Mouse (Mus musculus) layer of hippocampus, adult 18-20 months (tissue): ENCODE data around the gene Ppp1r12b. TPM values are rescaled to one million over a fixed set of nuclear protein-coding genes. Genes with fewer than 3 reads are reported as not detected.

ENCODE experiments used
- DNase-seq, 2 experiments: peaks; one replicate each; pipeline ENCODE4 v3.0.0; 2022; ENCODE audit warnings: low spot score in 2 of 2
- long read RNA-seq: library from polyadenylated mRNA; stranded (forward); transcript quantifications from one replicate; pipeline ENCODE4 v2.0.0, GENCODE M21; 2021
- total RNA-seq, 2 experiments: library from RNA; stranded (reverse); gene quantifications; 2 replicates each; pipeline ENCODE4 v1.2.3; 2021

Gene Ppp1r12b
- 10 to 100 TPM; 70.0 to 73.0 TPM for total RNA-seq
- long read RNA-seq, partial matches to known transcripts, result 0 of 9 reads
- long read RNA-seq, other reads (novel, unspliced or antisense), result 9 of 9 reads

- peak; percentile 97 to 98 for DNase-seq
Observed at GRCm38 (mm10) chr1:134955637-134956176, at the start of gene Ppp1r12b. Gene Ppp1r12b, minus strand, starts transcription at chr1:134955942.

DNA sequence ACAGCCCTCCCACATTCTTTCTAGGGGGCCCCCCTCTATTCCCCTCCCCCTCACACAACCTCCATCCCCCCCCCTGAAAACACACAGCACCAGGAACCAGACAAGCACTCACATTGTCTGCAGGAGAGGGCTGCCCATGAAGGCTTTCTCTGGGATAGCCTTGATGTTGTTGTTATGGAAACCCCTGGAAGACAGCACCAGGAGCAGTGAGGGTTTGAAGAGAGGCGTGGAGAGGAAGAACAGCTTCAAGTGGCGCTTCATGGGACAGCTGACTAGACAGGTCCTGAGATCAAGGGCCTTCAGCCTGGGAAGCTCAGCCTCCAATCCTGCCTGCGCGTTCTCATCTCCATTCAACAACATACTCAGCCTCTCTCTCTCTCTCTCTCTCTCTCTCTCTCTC lies 47.6 kb upstream of the Ppp1r12b start:
- no peak for DNase-seq

DNA sequence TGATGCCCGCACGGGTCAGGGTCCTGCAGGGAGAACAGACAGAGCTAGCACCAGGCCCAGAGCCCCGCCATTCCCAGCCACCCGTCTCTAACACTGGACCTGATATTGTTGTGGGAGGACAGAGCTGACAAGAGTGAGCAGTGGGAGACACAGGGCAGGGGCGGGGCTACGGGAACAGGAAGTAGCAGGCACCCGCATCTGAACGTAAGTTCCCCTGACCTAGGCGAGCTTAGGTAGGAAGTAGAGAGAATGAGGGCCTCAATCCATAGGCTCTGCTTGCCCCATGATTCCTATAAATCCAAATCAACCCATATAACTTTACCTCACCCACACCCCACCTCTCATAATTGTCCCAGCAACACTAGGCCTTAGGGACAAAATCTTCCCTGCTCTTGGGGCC lies 44.8 kb upstream of the Ppp1r12b start:
- DNase-seq, result no peak

GRCm38 (mm10) chr1:134998231-134998630 lies 42.5 kb upstream of the Ppp1r12b start:
- DNase-seq, result no peak

GRCm38 (mm10) chr1:134997568-134997967 lies 41.8 kb upstream of the Ppp1r12b start:
- no peak for DNase-seq

- no peak for DNase-seq
Observed at GRCm38 (mm10) chr1:134996471-134996870, 40.7 kb upstream of the Ppp1r12b start.

DNA sequence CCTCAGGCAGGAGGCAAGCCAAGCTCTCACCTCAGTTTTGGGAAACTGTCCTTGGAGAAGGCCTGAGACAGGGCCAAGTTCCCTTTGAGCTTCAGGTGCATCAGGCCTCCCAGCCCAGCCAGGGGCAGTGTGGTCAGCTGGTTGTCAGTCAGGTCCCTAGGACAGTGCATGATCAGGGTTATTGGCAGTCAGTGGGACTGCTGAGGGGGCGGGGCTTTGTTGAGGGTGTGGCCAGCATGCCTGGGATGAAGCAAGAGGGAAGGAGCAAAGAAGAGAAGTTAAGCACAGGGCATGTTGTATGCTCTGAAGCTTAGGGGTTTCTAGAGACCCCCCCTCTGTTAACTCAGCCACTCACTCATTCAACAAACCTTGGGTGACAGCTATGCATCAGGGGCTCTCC lies 40.2 kb upstream of the Ppp1r12b start:
- DNase-seq, result no peak

DNA sequence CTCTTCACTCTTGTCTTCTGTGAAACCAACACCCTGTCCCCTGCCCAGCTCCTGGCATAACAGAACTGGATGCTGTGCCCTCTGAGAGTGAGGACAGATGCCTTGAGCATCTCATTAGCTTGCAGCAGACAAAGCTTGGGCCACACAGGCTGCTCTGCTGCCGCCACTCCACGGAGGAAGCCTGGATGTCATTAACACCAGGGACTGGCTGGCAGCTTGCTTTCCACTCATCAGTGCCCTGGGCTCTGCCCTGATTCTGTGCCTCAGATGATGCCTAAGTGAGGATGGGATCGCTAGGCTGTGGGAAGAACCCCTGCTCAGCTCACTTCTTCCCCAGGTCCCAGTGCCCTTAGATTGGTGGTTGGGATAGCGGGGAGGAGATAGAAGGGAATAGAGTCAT lies 39.7 kb upstream of the Ppp1r12b start:
- no peak for DNase-seq

GRCm38 (mm10) chr1:134994739-134995138 lies 39.0 kb upstream of the Ppp1r12b start:
- no peak for DNase-seq

GRCm38 (mm10) chr1:134992046-134992645 lies 36.4 kb upstream of the Ppp1r12b start:
- DNase-seq, result no peak

GRCm38 (mm10) chr1:134989372-134989771 lies 33.6 kb upstream of the Ppp1r12b start:
- peak; percentile 72 to 91 for DNase-seq

GRCm38 (mm10) chr1:134987962-134988341 lies 32.2 kb upstream of the Ppp1r12b start:
- no peak for DNase-seq

DNA sequence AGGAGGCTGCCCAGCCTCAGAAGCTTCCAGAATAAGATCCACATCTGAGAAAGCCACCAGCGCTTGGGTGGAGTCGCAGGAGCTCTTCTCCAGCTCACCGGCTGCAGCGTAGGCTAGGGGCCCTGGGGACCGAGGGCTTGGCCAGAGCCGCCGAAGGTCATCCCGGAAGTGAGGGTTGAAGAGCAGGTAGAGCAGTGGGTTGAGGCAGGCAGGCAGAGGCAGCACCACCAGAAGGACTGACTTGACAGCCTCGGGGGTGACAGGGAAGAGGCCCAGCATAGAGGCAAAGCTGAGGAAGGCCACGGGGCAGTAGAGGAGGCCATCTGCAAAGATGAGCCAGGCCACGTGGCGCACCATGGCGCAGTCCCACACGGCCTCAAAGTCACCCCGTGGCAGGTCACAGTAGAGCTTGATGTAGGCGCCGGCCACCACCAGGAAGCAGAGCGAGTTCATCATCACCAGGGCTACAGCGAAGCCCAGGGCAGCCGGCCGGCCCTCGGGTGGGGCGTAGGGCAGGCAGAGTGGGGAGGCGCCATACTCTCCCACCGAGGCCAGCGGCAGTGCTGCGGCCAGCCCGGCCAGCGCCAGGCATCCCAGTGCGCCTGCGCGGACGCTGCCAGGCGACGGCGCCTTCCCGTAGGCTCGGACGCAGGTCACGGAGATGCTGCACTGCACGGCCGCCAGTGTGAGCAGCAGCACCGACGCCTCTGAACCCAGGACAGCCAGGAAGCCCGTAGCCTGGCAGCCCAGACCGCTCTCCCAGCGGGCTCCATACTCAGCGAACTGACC lies 31.6 kb upstream of the Ppp1r12b start:
- DNase-seq, result peak in 1 of 2 experiments; percentile 43

DNA sequence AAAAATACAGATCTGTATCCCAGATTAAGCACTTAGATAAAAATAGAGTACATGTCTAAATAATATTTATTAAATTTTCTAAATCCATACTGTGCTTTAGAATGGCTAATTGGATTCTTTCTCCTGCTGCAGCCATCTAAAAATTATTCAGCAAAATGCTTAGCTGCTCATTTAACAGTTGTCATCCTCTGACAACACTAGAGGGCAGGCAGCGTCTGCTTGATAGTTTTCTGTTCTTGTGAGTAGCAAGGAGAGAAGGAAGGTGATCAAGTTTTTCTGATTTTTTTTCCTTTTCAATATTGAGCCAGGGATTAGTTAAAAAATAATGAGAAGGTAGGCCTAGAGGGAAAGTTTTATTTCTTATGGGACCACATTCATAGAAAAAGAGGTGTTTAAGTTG lies 17.2 kb upstream of the Ppp1r12b start:
- peak in 1 of 2 experiments; percentile 58 for DNase-seq

DNA sequence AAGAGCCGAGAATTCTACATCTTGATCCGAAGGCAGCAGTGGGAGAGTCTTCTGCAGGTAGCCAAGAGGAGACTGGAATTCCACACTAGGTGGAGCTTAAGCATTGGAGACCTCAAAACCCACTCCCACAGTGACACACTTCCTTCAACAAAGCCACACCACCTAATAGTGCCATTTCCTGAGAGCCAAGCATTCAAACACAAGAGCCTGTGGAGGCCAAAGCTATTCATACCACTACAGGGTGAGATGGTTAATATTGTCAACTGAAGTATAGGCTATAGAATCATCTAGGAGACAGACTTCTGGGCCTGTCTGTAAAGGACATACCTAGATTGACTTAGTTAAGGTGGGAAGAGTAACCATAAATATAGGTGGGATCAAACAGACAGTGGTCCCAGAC lies 9.7 kb upstream of the Ppp1r12b start:
- no peak for DNase-seq

DNA sequence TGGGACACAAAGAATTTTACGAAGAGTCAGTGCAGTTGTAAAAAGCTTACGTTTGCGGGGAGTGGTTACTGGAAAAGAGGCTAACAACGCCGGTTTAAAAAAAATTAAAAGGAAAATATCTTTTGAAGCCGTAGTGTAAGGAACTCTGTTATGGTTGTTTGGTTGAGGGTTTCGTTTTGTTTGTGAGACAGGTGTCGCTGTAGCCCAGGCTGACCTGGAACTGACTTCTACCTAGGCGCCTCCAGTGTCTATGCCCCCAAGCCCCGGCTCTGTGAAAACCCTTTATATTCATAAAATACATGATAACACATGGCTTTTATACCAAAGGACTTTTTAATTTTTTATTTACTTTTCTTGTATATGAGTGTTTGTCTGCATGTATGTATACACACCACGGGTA lies 7.1 kb upstream of the Ppp1r12b start:
- DNase-seq, result no peak

GRCm38 (mm10) chr1:134962053-134962803 lies 6.5 kb upstream of the Ppp1r12b start, which contains the start of gene Ube2t:
Gene Ube2t, plus strand, starts transcription at chr1:134962565.
- DNase-seq, result peak; percentile 91 to 96

GRCm38 (mm10) chr1:134960634-134961033 lies 4.9 kb upstream of the Ppp1r12b start:
- no peak for DNase-seq

- DNase-seq, result no peak
Observed at GRCm38 (mm10) chr1:134955050-134955636, 599 bp downstream of the Ppp1r12b start.

DNA sequence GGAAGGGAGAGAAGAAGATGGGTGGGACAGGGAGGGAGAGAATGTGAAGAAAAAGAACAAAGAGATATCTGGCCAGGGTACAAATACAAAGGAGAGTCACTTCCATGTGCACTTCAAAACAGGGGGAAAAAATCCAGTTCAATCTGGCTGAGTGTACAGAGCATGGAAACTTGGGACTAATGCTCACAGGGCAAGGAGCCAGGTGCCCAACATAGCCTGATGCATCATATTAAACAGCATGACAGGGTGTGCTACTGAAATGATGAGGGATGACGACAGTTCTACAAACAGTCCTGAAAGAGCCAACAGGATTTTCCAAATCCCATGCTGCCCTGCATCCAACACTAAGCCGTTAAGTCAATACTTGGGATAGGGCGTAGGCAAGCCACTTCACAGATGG lies 5.8 kb downstream of the Ppp1r12b start:
- DNase-seq, result peak in 1 of 2 experiments; percentile 61

DNA sequence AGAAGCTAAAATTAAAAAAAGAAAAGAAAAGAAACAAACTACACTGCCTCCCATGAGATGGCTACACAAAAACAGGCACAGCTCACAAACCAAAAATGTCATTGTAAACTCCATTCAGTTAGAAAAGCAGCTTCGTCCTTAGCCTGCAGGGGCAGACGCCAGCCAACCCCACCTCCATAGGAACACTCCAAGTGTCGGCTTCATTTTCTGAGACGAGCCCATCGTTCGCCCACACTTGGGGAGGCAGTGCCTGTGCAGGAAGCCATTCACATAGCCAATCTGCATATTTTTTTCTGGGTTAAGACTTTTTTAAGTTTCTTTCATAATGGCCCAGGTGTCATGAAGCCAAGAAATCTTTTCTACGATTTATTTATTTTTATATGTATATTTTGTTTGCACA lies 8.2 kb downstream of the Ppp1r12b start:
- no peak for DNase-seq
